Mouse (Mus musculus) liver, adult 2 months (tissue): ENCODE measurements at regions not wholly inside any gene's neighbourhood (a gene's known extent, or its start where the extent isn't known, plus 50 kb on each side); places are given as distances from the start of the nearest gene placed in this dataset.
A peak's percentile ranks its signal among the peaks of the same experiment; 100 is the strongest.
"Not testable (repeated sequence)": the region's sequence is repeated elsewhere in the genome, so short reads cannot be mapped to it uniquely, and the experiment has no call there.

ENCODE experiments used
- DNase-seq: peaks from one replicate; pipeline ENCODE4 v3.0.0-alpha.2; 2011; ENCODE audit warnings: low read depth, low spot score; ENCODE audit errors: extremely low read depth
- H3K27ac ChIP-seq: fragments of 200-500 bp; replicated peaks from 2 replicates; pipeline ENCODE4 v1.5.1; 2012; ENCODE audit warnings: low read depth, mild to moderate bottlenecking, control low read depth, inconsistent platforms, low read length; ENCODE audit not compliant: insufficient read depth
- H3K27me3 ChIP-seq: fragments of 200-500 bp; 2 replicates; pipeline ENCODE4 v1.6.1; 2012; ENCODE audit warnings: mild to moderate bottlenecking, moderate library complexity, low read length, inconsistent platforms; ENCODE audit not compliant: control insufficient read depth, insufficient read depth
- H3K36me3 ChIP-seq: fragments of 200-500 bp; 2 replicates; pipeline ENCODE4 v1.6.1; 2012; ENCODE audit warnings: low read length, inconsistent platforms; ENCODE audit not compliant: control insufficient read depth, insufficient read depth
- H3K4me1 ChIP-seq: fragments of 200-500 bp; 2 replicates; pipeline ENCODE4 v1.6.1; 2011; ENCODE audit warnings: low read length; ENCODE audit not compliant: control insufficient read depth, insufficient read depth
- H3K4me3 ChIP-seq: fragments of 200-500 bp; 2 replicates; pipeline ENCODE4 v1.5.1; 2011; ENCODE audit warnings: low read depth, mild to moderate bottlenecking, control low read depth, low read length, moderate library complexity; ENCODE audit not compliant: insufficient read depth
- H3K79me2 ChIP-seq: fragments of 200-500 bp; 2 replicates; pipeline ENCODE4 v1.6.1; 2012; ENCODE audit warnings: inconsistent platforms, mild to moderate bottlenecking, low read length, moderate library complexity; ENCODE audit not compliant: control insufficient read depth, insufficient read depth
- H3K9ac ChIP-seq: fragments of 200-500 bp; 2 replicates; pipeline ENCODE4 v1.6.1; 2012; ENCODE audit warnings: low read depth, mild to moderate bottlenecking, control low read depth, inconsistent platforms, low read length
- CTCF ChIP-seq: fragments of 200-500 bp; IDR thresholded peaks from 2 replicates; pipeline ENCODE4 v1.5.1; 2011; ENCODE audit warnings: low read depth, low read length, control low read depth
- WGBS: fragments of 180-500 bp; shearing (Covaris S2); methylation state at CpG from one replicate; pipeline ENCODE4 v1.1.7; 2018; 5-methylcytosine and 5-hydroxymethylcytosine counted together

DNA sequence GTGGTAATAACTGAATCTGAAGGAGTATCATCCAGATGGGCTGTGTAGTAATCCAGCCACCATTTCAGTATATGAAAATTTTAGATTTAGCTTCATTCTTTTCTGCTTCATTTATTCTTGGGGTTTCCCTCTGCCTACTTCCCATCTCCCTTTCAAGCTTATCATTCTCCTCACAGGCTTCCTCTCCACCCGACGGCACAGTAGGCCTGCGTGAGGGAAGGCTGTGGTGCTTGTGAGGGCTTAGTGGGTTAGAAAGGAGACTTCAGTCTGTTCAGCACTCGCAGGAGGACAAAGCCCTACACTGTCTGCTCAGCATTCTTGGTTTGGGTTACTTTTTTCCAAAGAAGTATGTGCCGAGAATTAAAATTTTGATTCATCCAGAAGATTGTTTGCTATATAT, 572.6 kb downstream of the Dad1 start:
- 79% methylated on average over 5 of the region's 5 CpGs for WGBS
- H3K27me3 ChIP-seq, H3K4me3 ChIP-seq, H3K27ac ChIP-seq, H3K4me1 ChIP-seq, H3K79me2 ChIP-seq, H3K36me3 ChIP-seq, DNase-seq, H3K9ac ChIP-seq: not testable (repeated sequence)

- H3K27me3 ChIP-seq, H3K79me2 ChIP-seq, H3K4me1 ChIP-seq, H3K36me3 ChIP-seq, H3K9ac ChIP-seq, H3K4me3 ChIP-seq, H3K27ac ChIP-seq: not testable (repeated sequence)
- peak; percentile 6 for DNase-seq
- peak; percentile 60 for TF ChIP-seq CTCF
- 12% methylated on average over 2 of the region's 2 CpGs for WGBS
These were observed 588.2 kb downstream of the Dad1 start for GRCm38 (mm10) chr14:53665681-53666080.

DNA sequence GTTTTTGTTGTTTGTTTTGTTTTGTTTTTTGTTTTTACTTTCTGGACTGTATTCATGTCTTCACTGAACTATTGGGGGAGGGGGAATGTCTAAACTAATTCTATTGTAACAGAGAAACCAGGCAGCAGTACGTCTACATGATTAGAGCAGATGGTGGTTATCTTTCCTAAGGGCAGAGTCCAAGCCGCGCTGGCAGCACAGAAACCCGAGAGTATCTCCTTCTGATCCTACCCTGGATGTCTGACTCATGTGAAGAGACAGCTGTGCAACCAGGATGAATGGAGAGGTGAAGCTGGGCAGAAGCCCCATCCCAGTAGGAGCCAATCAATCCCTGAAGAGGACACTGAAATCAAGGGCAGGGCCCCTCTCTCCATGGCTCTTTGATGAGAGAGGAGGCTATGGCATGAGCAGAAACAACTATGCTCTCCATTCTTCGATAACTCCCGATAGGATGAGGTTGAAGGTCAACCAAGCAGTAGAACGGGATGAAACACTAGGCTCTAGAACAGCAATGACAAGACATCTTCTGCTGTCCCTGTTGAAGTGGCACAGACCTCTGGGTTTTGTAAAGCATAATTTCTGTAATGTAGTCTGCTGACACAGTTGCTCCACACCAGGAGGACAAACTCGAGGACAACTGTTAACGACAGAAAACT, 591.1 kb downstream of the Dad1 start:
- 54% methylated on average over 9 of the region's 9 CpGs for WGBS

DNA sequence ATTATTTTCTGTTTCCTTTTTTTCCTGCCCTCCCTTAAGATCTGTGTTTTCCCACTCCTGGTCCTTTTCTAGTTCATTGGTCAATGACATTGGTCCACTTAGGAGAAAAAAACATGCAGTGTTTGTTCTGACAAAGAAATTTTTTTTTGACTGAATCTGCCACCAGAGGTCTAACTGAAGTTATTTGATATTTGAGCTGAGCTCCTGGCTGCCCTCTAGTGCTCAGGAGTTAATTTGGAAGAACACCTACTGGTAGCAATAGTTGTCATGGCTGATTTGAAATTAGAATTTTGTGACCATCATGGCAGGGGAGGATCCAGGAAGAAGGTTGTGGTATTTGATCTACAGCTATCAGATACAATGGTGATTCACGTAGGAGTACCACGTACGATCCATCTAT, 599.2 kb downstream of the Dad1 start:
- not testable (repeated sequence) for H3K27ac ChIP-seq, DNase-seq, H3K4me3 ChIP-seq, H3K4me1 ChIP-seq, H3K27me3 ChIP-seq, H3K79me2 ChIP-seq, H3K9ac ChIP-seq, H3K36me3 ChIP-seq
- WGBS = 90% methylated on average over 3 of the region's 3 CpGs

More for the DNA sequence above, 591.1 kb downstream of the Dad1 start:
- not testable (repeated sequence) for H3K27ac ChIP-seq, DNase-seq, H3K79me2 ChIP-seq, H3K27me3 ChIP-seq, H3K9ac ChIP-seq, H3K4me3 ChIP-seq, H3K4me1 ChIP-seq, H3K36me3 ChIP-seq

- not testable (repeated sequence) for H3K9ac ChIP-seq, H3K36me3 ChIP-seq, H3K27ac ChIP-seq, H3K4me1 ChIP-seq, H3K27me3 ChIP-seq, H3K79me2 ChIP-seq, H3K4me3 ChIP-seq, DNase-seq
- WGBS = 46% methylated on average over 5 of the region's 5 CpGs
These were observed 602.8 kb downstream of the Dad1 start for GRCm38 (mm10) chr14:53651061-53651460.

GRCm38 (mm10) chr14:53649189-53649588, 604.7 kb downstream of the Dad1 start:
- H3K36me3 ChIP-seq, H3K4me1 ChIP-seq, H3K4me3 ChIP-seq, H3K27ac ChIP-seq, H3K9ac ChIP-seq, H3K27me3 ChIP-seq, DNase-seq, H3K79me2 ChIP-seq: not testable (repeated sequence)
- WGBS = 97% methylated on average over 2 of the region's 2 CpGs

- not testable (repeated sequence) for DNase-seq, H3K4me3 ChIP-seq, H3K27ac ChIP-seq, H3K4me1 ChIP-seq, H3K36me3 ChIP-seq, H3K27me3 ChIP-seq, H3K9ac ChIP-seq, H3K79me2 ChIP-seq
- 64% methylated on average over 1 of the region's 1 CpGs for WGBS
These were observed 613.5 kb downstream of the Dad1 start for GRCm38 (mm10) chr14:53640441-53640840.
